Mouse (Mus musculus): Measurements from ENCODE around the gene Prdm2. TPM values are rescaled to one million over a fixed set of nuclear protein-coding genes. Genes with fewer than 3 reads are reported as not detected.

Gene Prdm2
- total RNA-seq, 2 experiments from 2014 or later, result 24.7 to 26.5 TPM

DNA sequence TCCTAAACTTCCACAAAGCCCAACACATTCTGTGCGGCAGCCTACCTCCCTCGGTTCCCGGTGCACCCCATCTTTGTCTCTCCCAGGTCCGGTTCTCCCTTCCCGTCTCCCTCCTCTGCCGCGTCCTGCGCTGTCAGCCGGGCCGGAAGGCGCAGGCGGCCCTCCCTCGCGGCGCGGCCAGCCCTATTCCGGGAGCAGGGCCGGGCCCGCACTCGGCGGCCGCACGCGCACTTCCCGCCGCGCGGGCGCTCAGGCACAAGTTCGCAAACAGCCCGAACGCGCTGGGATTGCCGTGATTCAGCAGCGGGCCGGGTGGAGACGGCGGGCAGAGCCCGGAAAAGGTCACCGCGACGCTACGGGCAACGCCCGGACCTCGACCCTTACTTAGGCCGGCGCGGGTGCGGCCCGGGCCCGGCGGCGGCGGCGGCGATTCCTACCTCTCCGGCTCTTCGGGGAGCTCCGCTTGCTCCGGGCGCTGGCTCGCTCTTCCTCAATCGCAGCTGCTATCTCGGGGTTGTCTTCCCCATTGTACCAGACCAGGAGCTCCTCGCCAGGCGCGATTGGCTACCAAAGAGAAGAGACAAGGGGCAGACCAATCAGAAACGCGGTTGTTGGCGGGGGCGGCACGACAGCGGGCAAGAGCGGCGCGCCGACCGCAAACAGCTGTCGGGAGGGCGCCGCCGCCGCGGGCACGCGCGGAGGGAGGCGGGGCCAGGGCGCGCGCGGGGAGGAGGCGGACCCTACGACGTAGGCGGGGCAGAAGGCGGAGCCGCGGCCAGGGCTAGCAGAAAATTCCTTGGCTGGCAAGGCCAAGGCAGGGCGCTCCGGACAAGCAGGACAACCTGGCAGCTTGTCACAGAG is 50.9 kb downstream of the Prdm2 start:
- Histone ChIP-seq H3K27ac (peak overlapping the region; percentile 100), H3K4me3 (peak overlapping the region; percentile 80)
- peak; percentile 100 for DNase-seq
- intact Hi-C loops (cut with DNase I), result loop anchor here (2.0 kb wide), 3 partner anchors 43 to 51 kb away; partner anchors contain the start of gene Prdm2
- no peak for TF ChIP-seq CTCF (IDR thresholded peaks at IDR 0.05)

DNA sequence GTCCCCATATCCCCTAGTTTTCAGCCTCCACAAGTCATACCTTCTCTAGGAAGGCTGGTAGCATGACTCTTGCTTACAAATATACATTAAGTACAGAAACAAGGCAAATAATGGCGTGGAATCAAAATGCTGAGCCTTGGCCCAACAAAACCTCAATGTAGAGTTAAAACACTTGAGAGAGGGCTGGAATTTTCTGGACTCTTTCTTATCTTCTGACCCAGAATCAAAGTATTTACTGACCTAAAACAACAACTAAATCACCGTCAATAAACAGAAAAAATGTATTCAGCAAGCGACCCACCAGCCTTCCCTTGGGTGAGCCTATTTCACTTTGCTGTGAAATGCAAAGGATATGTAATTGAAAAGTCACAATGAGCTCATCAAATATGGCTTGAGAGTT is 52.0 kb downstream of the Prdm2 start:
- intact Hi-C loops (cut with DNase I), result loop anchor here (2.0 kb wide), 1 partner anchor 42 kb away; no protein-coding TSS in a partner anchor
- DNase-seq, result no peak
- Histone ChIP-seq H3K4me3 (peak overlapping the region; percentile 80), H3K27ac (peak overlapping the region; percentile 100)
- TF ChIP-seq CTCF (IDR thresholded peaks at IDR 0.05), result no peak

DNA sequence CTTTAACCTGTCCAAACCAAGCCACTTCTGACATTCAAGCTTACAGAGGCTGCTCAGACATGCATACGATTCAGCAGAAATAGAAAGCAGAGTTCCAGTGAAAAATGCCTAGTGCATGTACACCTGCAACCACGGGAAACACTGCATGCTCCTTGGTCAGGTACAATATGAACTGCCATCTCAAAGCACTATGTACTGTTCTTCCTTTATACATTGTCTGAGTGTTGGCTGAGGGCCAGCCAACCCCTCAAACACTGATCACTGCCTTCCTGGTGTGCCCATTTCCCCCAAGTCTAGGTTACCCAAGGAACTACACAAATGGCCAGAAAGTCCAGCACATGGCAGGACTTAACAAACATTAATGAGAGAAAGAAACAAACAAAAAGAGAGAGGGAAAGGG is 53.5 kb downstream of the Prdm2 start:
- no peak for DNase-seq
- Histone ChIP-seq H3K27ac (peak overlapping the region; percentile 58; the same call in 1 of the 2 replicates), H3K4me3 (no peak overlapping the region)
- intact Hi-C loops (cut with DNase I), result no loop called here
- TF ChIP-seq CTCF (IDR thresholded peaks at IDR 0.05), result no peak

DNA sequence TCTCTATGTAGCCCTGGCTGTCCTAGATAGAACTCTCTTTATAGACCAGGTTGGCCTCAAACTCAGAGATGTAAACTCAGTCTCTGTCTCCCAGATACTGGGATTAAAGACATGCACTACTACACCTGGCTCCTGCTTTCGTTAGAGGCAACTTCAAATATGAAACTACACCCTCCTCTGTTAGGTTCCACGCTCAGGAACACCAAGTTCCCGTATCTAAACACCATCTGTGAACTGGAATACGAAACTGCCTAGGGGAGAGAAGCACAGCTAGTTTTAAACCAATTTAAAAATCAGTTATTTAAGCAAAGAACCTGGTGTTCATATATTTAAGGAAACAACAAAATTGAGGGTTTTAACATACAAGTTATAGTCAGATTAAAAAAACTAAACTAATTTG is 56.9 kb downstream of the Prdm2 start:
- H3K4me3 ChIP-seq, result no peak overlapping the region
- intact Hi-C loops (cut with DNase I), result no loop called here
- TF ChIP-seq CTCF (IDR thresholded peaks at IDR 0.05), result no peak
- DNase-seq, result no peak
- 0 out of 2 replicates have a peak overlapping the region, but pooled peaks have one; percentile 43 for H3K27ac ChIP-seq

DNA sequence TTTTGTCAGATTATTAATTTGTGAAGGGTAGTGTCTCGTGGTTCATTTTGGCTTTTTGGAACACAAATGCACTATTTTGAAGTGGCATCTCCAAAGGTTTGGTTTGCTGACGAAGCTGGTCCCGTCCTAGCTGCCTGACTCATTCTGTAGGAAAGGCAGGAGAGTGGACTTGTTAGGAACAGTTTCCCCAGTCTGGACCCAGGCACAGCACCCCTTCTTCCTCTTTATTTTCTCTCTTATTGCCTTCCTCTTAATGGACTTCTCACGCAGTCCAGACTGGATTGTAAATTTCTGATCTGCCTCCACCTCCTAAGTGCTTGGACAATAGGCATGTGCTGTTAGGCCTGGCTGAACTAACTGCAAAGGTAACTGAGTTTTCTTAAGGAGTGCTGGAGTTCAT is 57.8 kb downstream of the Prdm2 start:
- intact Hi-C loops (cut with DNase I), result no loop called here
- Histone ChIP-seq H3K4me3 (no peak overlapping the region), H3K27ac (peak overlapping the region; percentile 48; the same call in 1 of the 2 replicates)
- no peak for DNase-seq
- TF ChIP-seq CTCF (IDR thresholded peaks at IDR 0.05), result no peak

DNA sequence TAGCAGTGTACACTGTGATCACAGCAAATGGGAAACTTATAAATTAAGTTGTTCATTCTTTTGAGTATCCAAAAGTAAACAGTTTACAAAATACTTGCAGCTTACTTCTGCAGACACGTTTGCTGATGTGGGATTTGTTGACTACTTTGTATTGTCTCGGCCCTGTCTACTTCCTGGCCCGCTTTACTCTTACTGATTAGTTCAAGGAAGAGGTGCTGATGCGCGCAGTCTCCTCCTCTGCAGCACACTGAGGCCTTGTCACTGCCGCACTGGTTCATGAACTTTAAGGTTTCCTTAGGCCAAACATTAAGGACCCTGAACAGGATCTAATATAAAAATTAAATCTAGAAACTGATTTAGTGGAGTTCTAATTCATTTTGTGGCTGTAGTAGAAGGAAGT is 58.2 kb downstream of the Prdm2 start:
- TF ChIP-seq CTCF (IDR thresholded peaks at IDR 0.05), result no peak
- H3K27ac ChIP-seq, result 0 out of 2 replicates have a peak overlapping the region, but pooled peaks have one; percentile 48
- no peak overlapping the region for H3K4me3 ChIP-seq
- intact Hi-C loops (cut with DNase I), result no loop called here
- DNase-seq, result no peak

DNA sequence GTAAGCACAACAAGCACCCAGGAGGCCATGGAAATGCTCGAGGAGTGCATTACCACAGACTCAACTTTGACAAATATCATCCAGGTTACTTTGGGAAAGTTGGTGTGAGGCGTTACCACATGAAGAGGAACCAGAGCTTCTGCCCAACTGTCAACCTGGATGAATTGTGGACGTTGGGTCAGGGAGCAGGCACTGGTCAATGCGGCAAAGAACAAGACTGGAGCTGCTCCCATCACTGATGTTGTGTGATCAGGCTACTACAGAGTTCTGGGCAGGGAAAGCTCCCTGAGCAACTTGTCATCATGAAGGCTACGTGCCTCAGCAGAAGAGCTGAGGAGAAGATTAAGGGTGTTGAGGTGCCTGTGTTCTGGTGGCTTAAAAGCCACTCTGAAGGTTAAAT is 60.2 kb downstream of the Prdm2 start:
- TF ChIP-seq CTCF (IDR thresholded peaks at IDR 0.05), result no peak
- DNase-seq, result no peak
- intact Hi-C loops (cut with DNase I), result no loop called here
- Histone ChIP-seq H3K27ac (no peak overlapping the region), H3K4me3 (no peak overlapping the region)

DNA sequence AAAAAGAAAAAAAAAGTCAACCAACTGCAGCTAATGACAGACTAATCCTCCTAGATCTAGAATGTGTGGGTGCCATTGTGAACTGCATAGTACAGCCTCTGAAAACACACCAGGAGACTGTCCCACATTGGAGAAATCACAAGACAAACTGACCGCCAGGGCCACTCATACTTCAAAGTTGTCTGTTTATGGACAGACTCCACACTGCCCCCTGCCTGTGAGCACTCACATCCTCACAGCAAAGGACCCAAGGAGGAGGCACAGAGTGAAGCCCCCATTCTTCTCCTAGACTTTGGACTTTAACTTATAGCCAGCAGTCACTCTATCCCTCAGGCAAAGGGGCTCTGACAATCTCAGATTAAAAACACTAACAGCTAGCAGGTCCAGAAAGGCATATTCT is 61.5 kb downstream of the Prdm2 start:
- TF ChIP-seq CTCF (IDR thresholded peaks at IDR 0.05), result peak; percentile 64
- intact Hi-C loops (cut with DNase I), result no loop called here

DNA sequence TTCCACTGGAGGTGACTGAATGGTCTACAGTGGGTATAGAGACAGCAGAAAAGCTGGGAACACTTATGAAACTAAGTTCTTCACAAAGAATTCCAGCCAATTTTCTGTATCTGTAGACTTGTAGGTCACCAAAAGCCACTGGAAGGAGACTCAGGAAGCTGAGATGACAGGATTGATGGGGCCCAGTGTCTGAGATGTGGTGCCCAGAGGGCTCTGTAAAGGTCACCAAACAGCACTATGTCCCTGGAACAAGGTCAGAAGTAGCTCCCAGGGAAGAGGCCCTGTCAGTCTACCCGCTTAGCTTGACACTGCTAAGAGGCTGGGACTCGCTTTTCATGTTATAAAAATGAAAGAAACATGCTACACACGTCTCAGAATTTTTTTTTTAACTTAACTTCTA is 65.1 kb downstream of the Prdm2 start:
- no peak for DNase-seq
- peak overlapping the region; percentile 44 for H3K27ac ChIP-seq
- intact Hi-C loops (cut with DNase I), result no loop called here
- TF ChIP-seq CTCF (IDR thresholded peaks at IDR 0.05), result no peak
- no peak overlapping the region for H3K4me3 ChIP-seq

More for the DNA sequence above, 61.5 kb downstream of the Prdm2 start:
- H3K27ac ChIP-seq, result no peak overlapping the region
- H3K4me3 ChIP-seq, result no peak overlapping the region
- peak; percentile 46 for DNase-seq

DNA sequence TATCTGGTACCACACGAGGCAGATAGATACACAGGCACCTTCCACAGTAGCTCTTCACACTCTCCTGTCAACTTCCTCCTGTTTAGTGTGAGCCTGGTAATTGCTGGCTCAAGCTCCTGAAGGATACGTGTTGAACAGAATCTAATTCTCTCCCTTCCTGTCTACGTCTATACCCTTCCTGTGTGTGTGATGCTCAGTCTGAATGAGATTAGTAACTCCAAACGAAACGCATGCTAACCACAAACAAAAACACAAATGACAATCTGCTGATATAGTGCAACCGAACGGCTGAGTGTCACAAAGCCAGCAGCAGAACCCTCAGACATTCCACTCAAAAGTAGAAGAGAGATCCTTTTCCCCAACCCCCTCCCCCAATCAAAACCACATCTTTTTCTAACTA is 69.2 kb downstream of the Prdm2 start:
- TF ChIP-seq CTCF (IDR thresholded peaks at IDR 0.05), result no peak
- H3K4me3 ChIP-seq, result no peak overlapping the region
- no peak overlapping the region for H3K27ac ChIP-seq
- no peak for DNase-seq
- intact Hi-C loops (cut with DNase I), result no loop called here

DNA sequence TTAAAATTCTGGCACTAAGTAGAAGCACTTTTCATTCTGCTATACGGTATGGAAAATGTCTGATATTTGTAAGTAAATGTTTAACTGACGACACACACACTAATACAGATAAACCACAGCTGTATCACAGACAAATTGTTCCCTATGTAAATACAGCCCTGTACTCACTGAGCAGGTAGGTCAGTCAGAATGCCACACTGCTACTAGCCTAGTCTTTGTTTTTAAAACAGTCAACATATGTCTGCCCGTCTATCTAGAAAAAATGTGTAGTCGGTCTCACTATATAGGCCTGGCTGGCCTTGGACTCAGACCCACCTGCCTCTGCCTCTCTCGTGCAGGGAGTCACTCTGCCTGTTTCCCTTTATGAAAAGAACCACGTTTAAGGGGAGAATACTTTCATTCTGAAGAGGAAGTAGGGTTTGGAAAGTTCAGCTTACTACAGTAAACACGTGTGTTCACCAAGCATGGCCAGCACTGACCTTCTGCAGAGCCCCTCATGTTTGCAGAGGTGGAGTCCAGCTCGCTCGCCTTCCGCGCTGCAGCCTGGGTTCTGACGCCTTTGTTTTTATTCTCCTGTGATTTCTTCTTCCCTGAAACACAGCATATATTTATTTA is 71.0 kb downstream of the Prdm2 start:
- DNase-seq, result no peak
- intact Hi-C loops (cut with DNase I), result no loop called here
- peak overlapping the region; percentile 20; the same call in 1 of the 2 replicates for H3K27ac ChIP-seq

DNA sequence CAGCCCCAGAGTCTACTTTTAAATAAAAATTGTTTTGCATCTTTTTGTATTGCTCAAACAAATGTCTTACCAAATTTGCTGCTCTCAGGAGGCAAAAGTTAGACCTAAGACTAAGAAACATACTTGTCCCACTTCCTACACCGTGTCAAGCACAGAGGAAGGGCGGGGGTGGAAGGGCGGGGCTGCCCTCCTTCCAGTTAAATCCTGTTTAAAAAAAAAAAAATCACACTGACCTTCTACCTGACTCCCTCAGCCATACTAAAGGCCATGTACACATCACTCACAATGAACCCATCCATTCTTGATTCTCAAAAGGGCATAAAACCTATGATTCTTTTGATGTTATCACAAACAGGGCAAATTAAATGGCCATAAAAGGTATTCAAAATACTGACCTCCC is 71.9 kb downstream of the Prdm2 start:
- TF ChIP-seq CTCF (IDR thresholded peaks at IDR 0.05), result no peak
- DNase-seq, result no peak
- no peak overlapping the region for H3K4me3 ChIP-seq
- H3K27ac ChIP-seq, result no peak overlapping the region
- intact Hi-C loops (cut with DNase I), result no loop called here

More for the DNA sequence above, 71.0 kb downstream of the Prdm2 start:
- no peak for TF ChIP-seq CTCF (IDR thresholded peaks at IDR 0.05)
- H3K4me3 ChIP-seq, result no peak overlapping the region

DNA sequence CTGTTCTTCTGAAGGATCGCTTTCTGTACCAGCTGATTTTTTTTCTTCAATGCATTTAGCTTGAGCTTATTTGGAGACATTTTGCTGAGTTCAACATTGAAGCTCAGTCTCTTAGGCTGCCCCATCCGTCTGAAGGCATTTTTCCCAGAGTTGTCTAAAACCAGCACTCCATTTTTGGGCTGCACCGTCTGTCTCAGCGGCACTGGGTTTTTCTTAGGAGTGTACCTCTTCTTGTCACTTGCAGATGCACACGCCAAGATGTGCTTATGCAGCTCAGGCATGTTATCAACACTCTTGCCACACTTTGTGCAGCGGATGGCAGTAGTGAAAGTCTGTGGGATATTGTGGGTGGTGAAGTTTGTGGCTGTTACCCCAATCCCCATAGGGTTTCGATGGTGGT is 80.4 kb downstream of the Prdm2 start:
- Histone ChIP-seq H3K4me3 (no peak overlapping the region), H3K27ac (no peak overlapping the region)
- no peak for DNase-seq
- no peak for TF ChIP-seq CTCF (IDR thresholded peaks at IDR 0.05)
- intact Hi-C loops (cut with DNase I), result no loop called here
